Comparison of ENCODE assay signal across 23 mouse cellular contexts in genomic region chr3:95323429-95323828, GRCm38 (mm10).
"Had no signal": no experiment of that assay in that cellular context is flagged by ENCODE, and none has a peak within 500 bp of the region (broad histone marks: within the 10 kb centered on the region; RNA-seq: fewer than 3 reads in every experiment).

No protein-coding gene starts in this region.

- ATAC-seq: intestine, postnatal 0 days; midbrain, embryonic 13.5 days; midbrain, embryonic 16.5 days had no signal

- H3K9me3 ChIP-seq: limb, embryonic 12.5 days; limb, embryonic 15.5 days; lung, embryonic 15.5 days; megakaryocyte, embryonic 14.5 days; midbrain, embryonic 10.5 days; midbrain, embryonic 13.5 days; neural tube, embryonic 13.5 days; stomach, embryonic 15.5 days had no signal

- H3K4me2 ChIP-seq: limb, embryonic 12.5 days; limb, embryonic 15.5 days; lung, embryonic 15.5 days; midbrain, embryonic 13.5 days; neural tube, embryonic 13.5 days; stomach, embryonic 15.5 days had no signal

- H3K4me3 ChIP-seq: limb, embryonic 12.5 days; limb, embryonic 15.5 days; lung, embryonic 15.5 days; megakaryocyte, embryonic 14.5 days; midbrain, embryonic 10.5 days; midbrain, embryonic 13.5 days; myocyte; neural tube, embryonic 13.5 days; stomach, embryonic 15.5 days had no signal

- DNase-seq: kidney, adult 8-10 months; kidney, postnatal 25 days; layer of hippocampus, adult 9-11 months; left cerebral cortex, postnatal 4 days; lung, adult 18-20 months; lung, postnatal 10 days; lung, postnatal 36 days; retina, postnatal 1 day; right cerebral cortex, postnatal 25 days; spleen, adult 18-20 months; thymus, postnatal 25 days had no signal

- H3K27me3 ChIP-seq: limb, embryonic 12.5 days; limb, embryonic 15.5 days; lung, embryonic 15.5 days; megakaryocyte, embryonic 14.5 days; midbrain, embryonic 13.5 days; neural tube, embryonic 13.5 days; stomach, embryonic 15.5 days had no signal

- H3K9ac ChIP-seq: limb, embryonic 12.5 days; limb, embryonic 15.5 days; lung, embryonic 15.5 days; midbrain, embryonic 13.5 days; neural tube, embryonic 13.5 days; stomach, embryonic 15.5 days had no signal

- H3K27ac ChIP-seq: kidney, postnatal 0 days; limb, embryonic 12.5 days; limb, embryonic 15.5 days; lung, embryonic 15.5 days; midbrain, embryonic 10.5 days; midbrain, embryonic 13.5 days; neural tube, embryonic 13.5 days; stomach, embryonic 15.5 days had no signal
